Mouse (Mus musculus): ENCODE results near the gene Emc1.
A peak's percentile ranks its signal among the peaks of the same experiment; 100 is the strongest.
"Not testable (repeated sequence)": the region's sequence is repeated elsewhere in the genome, so short reads cannot be mapped to it uniquely, and the experiment has no call there.

Emc1 gene

DNA sequence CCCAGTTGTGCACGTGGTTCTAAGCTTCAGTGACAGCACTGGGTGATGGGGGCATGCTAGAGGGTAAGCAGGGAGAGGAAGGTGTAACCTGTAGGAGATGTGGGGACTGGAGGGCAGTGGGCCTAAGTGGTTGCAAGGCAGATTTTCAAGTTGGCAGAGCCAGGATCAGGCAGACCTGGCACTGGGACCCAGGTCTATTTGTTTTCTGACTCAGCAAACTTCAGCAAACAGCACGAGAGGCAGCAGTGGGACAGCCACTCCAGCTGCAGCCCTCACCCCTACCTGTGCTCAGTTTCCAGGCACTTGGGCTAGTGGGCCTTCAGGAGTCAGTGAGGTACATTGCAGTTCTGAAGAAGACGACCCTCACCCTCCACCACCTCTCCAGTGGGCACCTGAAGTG lies 4.8 kb downstream of the Emc1 start:
- no peak for DNase-seq (ENCODE audit: inconsistent ontology term)

DNA sequence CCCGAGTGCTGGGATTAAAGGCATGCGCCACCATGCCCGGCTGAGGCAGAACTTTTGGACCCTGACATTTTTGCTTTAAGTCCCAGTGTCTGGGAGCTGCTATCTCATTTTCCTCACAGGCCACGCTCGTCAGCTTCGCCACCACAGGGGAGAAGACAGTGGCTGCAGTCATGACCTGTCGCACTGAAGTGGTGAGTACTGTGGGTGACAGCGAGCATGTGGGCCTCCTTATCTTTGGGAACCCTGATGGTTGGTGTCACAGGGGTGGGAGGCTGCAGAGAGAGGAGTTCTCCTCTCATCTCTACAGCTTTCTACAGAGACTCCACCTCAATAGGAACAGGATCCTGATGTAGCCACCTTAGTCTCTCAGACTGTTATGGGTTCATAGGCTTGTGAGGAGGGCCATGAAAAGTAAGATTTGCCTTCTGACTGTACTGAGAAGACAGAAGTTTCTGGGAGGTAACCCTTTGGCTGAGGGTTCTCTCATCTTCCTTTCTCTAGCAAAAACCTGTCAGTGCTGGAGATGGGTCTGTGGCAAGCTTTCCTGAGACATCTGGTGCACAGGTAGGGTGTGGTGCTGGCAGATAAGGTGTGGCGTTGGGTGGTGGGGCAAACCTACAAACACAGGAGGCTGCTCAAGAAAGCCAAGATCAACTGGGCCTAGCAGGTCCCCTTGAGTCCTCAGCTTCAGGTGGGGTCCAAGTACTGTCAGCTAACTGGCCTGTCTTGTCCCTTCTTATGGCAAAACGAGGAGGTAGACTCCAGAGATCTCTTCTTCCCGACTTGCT lies 8.6 kb downstream of the Emc1 start:
- DNase-seq (ENCODE audit: inconsistent ontology term), result no peak

DNA sequence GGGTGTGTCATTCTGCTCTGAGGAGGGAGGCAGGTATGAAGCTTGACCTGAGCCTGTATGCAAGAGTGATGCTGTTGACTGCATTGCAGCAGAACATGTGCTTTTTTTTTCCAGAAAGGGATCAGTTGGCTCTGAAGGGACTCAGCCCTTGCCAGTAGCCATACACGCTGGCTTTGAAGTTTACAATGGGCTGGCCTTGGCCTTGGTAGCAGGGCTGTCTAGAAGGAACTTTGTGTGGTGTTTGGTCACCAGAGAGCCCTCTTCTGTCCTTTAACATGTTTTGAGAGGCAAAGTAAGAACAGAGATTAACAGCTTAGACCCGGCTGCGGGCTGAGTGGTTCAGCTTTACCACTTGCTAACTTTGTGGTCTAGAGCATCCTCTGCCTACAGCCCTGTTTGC lies 14.9 kb downstream of the Emc1 start:
- no peak for DNase-seq (ENCODE audit: inconsistent ontology term)

DNA sequence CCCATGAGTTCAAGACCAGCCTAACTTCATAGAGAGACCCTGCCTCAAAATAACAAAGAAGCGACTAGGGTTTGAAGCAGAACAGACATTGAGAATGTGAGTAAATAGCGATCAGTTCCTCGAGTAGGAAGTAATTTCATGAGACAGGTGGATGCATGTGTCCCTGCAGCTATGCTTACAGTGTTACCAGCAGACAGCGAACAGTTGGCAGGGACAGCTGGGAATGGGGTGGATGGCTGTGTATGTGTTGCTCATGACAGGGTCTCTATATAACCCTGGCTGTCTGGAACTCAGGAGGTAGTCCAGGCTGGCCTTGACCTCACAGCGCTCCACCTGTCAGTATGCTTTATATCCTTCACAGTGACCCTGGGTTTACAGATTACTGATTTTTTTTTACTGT lies 15.7 kb downstream of the Emc1 start:
- DNase-seq (ENCODE audit: inconsistent ontology term), result no peak

DNA sequence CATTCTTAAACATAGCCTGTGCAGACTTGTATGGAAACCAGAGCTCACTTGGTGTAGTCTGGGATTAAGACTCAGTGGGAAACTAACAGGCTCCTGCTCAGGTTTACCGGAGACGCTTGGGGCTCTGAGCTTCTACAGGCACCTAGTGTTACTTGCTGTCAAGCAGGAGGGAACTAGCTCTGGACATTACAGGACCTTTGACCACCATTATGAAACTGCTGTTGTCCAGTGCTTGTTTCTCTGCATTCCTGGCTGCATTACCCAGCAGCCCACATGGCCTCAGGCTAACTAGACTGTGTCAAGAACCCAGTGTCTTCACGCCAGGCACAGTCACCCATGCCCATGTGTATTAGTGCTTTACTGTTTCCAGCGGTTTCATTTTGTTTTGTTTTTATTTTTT lies 20.7 kb downstream of the Emc1 start:
- no peak for DNase-seq (ENCODE audit: inconsistent ontology term)

DNA sequence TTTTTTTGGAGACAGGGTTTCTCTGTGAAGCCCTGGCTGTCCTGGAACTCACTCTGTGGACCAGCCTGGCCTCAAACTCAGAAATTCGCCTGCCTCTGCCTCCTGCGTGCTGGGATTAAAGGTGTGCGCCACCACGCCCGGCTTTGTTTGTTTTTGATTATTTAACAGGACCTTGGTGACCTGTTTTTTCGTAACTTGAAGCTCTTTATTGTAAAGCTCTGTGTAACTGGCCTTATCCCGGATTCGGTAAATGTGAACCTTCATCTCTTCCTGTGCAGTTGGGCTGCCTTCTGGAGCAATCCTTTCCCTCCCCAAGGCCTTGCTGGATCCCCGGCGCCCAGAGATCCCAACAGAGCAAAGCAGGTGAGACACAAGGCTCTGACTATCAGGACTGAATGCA lies 21.1 kb downstream of the Emc1 start:
- DNase-seq (ENCODE audit: inconsistent ontology term), result no peak

DNA sequence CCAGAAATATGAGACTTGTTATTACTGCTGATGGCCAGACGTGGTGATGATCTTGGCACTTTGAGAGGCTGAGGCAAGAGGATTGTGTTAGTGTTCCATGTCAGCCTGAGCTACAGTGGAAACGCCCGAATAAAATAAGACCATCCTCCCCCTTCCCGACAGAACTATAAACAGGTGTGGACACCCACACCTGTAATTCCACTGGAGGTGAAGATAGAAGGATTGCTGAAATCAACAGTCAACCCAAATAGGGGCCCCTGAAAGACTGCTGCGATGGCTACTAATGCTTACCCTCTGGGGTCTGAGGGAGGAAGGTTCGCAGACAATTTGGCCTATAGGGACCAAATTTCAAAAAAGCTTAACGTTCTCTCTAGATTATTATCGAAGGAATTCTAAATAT lies 27.3 kb downstream of the Emc1 start:
- peak; percentile 3 for DNase-seq (ENCODE audit: inconsistent ontology term)

DNA sequence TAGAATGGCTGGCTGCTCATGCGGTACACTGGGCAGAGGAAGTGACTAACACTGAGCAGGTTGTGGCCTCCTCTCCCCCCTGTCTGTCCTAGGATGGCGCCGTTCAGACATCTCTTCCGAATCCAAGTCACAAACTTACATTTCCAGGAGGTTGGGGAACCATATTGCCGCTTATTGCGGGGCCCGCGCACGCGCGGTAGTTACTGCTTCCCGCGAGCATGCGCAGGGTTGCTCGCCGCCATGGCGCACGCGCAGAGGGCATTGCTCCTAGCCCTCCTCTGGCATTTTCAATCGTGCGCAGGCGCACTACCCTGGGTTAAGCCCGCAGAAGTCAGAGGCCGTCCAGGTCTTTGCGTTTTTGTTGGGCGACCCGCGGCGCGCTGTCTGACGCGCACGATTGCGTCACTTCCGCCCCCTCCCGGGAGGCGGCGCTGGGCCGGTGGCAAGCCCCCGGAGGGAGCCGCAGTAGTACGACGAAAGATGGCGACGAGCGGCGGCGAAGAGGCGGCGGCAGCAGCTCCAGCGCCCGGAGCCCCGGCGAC lies 27.9 kb downstream of the Emc1 start:
- DNase-seq (ENCODE audit: inconsistent ontology term), result peak; percentile 98

DNA sequence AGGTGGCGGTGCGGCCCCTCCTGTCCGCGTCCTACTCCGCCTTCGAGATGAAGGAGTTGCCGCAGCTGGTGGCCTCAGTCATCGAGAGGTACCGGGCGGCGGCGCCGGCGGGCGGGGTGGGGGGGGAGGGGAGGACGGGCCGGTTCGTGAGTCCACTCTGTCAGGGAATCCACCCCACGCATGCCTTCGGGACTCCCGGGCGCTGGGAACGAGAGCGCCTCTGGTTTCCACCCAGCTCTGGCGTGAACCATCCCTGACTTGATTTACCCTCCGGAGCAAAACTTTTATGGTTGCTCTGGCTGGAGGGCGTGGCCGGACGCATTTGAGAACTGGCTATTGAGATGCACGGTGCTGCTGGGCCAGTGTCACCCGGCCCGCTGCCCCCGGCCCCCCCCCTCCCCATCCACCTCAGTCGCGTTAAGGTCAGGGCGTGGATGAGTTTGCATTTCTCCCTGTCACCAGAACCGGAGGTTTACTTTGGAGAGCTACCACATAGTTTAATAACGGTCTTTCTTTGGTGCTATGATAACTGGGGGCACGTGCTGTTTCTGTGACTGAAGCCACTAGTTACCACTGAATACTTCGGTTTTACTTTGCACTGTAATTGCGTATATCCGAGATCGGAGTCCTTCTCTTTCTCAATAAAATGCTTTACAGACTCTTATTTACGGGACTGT lies 28.5 kb downstream of the Emc1 start:
- DNase-seq (ENCODE audit: inconsistent ontology term), result no peak

DNA sequence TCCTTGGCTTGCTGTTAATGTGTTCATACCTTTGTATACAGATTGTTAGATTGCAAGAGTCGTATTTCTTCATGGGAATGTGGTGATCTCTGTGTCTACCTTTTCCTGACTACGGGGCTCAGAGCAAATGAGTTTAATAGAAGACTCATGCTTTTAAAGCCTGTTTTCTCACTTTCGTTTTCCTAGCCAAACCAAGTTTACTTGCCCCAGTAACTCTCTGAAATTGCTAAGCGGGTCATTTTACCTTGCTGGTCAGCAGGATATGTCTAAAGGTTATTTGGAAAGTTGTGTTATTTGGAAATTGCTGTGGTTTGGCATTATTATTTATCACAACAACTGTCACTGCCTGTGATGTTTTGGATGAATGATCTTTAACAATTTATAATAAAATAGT lies 29.1 kb downstream of the Emc1 start:
- DNase-seq (ENCODE audit: inconsistent ontology term), result no peak

DNA sequence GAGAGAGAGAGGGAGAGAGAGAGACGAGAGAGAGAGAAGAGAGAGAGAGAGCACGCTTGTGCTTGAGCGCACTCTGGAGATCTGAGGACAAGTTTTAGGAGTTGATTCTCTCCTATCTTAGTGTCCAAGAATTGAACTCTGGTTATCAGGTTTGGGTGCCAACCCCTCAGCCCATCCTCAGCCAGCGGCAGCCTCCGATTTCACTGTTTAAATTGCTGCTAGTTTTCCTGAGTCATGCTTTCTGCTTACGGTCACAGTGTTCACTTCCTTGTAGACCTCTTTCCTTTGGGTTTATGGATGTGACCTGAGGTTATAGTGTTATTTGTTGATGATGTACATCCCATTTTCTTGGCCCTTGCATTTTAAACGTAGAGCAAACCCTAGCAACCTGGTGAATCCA lies 29.8 kb downstream of the Emc1 start:
- no peak for DNase-seq (ENCODE audit: inconsistent ontology term)

DNA sequence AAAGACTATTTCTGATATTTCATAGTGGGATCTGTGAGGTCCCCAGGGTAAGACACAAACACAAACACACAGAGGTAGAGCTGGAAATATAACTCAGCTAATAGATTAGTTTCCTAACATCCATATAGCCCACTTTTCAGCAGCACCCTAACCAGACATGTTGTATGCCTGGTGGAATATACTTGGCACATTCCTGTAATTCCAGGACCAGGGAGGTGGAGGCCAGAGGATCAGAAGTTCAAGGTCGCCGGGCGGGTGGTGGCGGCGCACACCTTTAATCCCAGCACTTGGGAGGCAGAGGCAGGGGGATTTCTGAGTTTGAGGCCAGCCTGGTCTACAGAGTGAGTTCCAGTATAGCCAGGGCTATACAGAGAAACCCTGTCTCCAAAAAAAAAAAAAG lies 33.5 kb downstream of the Emc1 start:
- not testable (repeated sequence) for DNase-seq (ENCODE audit: inconsistent ontology term)

DNA sequence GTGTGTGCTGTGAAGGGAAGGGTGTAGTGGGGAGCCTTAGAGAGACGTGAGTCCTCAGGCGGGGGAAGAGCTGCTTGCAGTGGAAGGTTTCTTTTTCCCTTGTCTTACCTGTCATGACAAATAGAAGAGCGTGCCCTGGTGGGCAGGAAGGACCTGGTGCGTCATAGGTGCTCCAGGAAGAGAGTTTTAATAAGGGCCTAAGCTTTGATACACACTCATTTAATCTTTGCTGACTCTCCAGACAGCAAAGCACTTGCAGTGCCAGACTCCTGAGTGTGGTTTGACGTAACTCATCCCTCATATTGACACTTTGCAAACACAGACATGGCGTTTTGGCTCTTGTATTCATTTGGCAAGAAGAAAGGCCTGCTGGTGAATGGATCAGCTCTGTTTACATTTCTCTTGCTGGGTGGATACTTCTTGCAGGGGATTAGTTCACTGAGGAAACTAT lies 34.5 kb downstream of the Emc1 start:
- DNase-seq (ENCODE audit: inconsistent ontology term), result peak; percentile 22

DNA sequence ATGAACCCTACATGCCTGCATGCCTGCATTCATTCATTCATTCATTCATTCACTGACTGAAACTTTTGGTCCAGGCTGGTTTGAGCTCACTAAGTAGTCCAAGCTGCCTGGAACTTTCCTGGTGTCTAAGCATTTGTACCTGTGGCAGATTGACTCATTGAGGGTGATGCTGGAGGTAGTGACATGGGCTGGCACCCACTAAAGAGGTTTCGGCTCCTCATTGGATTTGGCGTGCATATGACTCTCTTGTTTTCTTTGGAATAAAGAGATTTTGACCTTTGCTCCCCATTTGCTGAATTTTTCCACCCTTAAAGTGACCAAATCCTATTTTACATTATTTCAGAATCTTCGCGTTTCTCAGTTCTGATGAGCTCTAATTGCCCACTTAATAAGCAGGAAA lies 37.2 kb downstream of the Emc1 start:
- no peak for DNase-seq (ENCODE audit: inconsistent ontology term)

DNA sequence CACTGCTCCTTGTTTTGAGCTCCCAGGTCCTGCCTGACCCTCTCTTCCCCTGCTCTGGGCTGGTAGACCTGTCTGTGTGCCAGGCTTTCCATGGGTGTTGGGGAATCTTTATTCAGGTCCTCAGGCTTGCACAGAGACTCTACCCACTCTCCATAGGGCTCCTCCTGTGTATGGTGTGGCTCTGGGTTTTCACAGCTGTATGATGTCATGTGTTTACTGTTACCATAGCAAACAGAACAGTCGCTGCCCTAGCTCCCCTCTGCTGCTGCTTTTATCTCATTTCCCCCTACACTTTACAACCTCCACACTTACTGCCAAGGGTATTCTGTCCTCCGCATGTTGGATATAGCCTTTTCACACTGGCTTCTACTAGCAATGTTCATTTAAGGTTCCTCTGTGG lies 43.0 kb downstream of the Emc1 start:
- DNase-seq (ENCODE audit: inconsistent ontology term), result no peak

DNA sequence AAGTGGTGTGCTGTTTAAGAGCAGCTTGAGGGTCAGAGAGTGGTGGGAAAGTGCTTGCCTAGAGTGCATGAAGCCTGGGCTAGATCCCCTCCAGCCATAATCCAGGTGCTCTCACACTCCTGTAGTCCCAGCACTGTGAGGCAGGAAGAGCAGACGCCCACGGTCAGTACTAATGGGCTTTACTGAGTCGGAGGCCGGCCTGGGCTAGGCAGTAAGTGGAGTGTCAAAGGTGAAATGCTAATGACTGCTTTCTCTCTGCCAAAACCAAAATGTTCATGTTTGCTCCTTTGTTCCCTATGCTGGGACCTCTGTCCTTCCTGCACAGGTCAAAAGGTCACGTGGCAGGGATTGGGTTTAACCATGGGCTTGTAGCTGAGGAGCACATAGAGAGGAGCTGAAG lies 48.1 kb downstream of the Emc1 start:
- no peak for DNase-seq (ENCODE audit: inconsistent ontology term)

DNA sequence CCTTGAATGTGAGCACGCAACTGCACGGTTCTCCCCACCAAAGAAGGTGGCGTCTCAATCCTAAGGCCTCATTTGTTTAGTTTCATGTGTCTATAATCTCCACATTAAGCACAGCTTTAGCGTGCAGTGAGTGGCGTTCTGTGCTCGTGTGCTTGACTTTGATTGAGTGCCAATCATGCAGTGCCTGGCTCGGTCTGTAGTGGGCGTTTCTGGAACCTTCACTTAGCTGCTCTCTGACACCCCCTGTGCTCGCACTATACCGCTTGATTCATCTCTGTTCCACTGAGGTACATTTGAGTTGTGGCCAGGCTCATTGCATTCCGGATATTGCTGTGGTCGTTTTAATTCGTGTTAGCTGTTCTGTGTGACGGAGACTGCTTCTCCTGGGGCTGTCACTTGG lies 50.8 kb downstream of the Emc1 start:
- no peak for DNase-seq (ENCODE audit: inconsistent ontology term)

DNA sequence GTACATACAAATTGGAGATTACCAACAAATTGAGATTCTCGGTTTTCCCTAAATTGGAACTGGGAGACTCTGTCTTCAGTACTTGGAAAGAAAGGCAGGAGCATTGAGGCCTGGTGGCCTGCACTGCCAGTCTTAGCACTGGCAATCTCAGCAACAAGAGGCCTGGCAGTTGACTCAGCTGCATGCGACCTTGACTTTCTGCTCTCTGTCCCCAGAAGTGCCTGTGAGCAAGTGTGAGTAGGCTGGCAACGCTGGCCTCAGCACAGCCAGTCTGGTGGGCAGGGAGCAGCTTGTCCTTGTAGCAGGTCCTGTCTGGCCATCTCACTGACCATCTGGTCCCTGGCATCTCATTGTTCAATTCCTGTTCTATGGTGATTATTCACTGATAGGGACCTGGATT lies 59.0 kb downstream of the Emc1 start:
- no peak for DNase-seq (ENCODE audit: inconsistent ontology term)

DNA sequence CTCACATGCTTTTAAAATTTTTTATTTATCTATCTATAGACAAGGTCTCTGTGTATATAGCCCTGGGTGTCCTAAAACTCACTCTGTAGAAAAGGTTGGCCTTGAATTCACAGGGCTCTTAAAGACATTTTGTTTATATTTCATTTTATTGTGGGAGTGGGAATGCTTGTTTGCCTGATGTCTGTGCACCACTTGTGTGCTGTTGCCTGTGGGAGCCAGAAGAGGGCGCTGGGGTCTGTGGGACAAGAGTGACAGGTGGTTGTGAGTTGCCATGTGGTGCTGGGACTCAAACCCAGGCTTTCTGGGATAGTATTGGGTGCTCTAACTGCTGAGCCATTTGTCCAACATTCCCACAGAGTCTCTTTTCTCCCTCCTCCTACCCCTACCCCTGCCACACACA lies 65.5 kb downstream of the Emc1 start:
- no peak for DNase-seq (ENCODE audit: inconsistent ontology term)

DNA sequence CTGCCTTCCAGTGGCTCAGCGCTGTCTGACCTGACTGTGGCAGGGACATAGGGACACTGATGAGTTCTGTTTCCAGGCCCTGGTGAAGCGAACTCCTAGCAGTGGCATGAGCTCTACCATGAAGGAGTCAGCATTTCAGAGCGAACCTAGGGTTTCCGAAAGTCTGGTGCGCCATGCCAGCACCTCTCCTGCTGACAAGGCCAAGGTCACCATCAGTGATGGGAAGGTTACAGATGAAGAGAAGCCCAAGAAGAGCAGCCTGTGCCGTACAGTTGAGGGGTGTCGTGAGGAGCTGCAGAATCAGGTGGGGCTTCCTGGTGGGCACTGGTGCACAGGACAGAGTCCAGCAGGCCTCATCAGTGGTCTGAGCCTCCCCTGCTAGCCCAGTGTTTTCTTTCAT lies 69.2 kb downstream of the Emc1 start:
- DNase-seq (ENCODE audit: inconsistent ontology term), result no peak

DNA sequence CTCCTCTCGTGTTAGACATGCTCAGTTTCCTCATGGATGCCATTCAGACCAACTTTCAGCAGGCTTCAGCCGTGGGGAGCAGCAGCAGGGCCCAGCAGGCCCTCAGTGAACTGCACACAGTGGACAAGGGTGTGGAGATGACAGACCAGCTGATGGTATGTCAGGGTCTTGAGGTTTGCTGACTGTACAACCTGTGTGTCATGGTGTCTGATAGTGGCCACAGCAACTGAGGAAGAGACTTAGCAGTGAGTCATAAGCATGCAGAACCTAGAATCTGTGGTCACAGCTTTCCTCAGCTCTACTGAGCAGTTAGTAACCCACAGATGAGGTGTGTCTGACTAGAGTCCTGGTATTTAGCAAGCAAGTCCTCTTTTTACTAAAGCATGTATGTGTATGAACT lies 70.0 kb downstream of the Emc1 start:
- peak; percentile 31 for DNase-seq (ENCODE audit: inconsistent ontology term)

DNA sequence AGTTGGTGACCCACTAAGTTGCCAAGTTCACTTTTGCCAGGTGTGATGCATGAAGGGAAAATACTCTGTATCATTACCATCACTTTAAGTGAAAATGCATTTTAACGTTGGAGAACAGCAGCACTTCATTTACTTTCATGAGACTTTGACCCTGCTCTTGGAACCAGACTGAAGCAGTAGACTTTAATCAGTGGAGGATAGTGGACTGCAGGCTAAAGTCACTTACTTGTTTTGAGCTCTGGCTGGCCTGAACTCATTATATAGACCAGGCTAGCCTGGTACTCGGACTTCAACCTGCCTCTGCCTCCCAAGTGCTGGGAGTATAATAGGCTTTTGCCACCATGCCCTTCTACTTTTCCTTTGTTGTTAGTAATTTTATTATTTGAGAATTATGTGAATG lies 70.9 kb downstream of the Emc1 start:
- DNase-seq (ENCODE audit: inconsistent ontology term), result no peak
